Mouse (Mus musculus) cerebellum, postnatal 25 days (tissue): ENCODE results near the gene Pkdrej.

Source experiments
- DNase-seq, 2 experiments: peaks; one replicate each; pipeline ENCODE4 v3.0.0; 2021; ENCODE audit warnings: mixed read lengths in 2 of 2

Pkdrej gene

GRCm38 (mm10) chr15:85766677-85767076, 54.9 kb downstream of the Pkdrej start:
- DNase-seq = no peak

GRCm38 (mm10) chr15:85765022-85765421, 56.5 kb downstream of the Pkdrej start:
- DNase-seq = no peak
